Mouse (Mus musculus) midbrain, embryonic 11.5 days (tissue): Measurements from ENCODE around the gene Nfia. TPM values are rescaled to one million over a fixed set of nuclear protein-coding genes. Genes with fewer than 3 reads are reported as not detected.

Experiments
- ATAC-seq: fragments of 200-750 bp; cut with Nextera tagmentation; 2 replicates; pipeline ENCODE4 v1.8.0; 2017; ENCODE audit warnings: moderate TSS enrichment, moderate library complexity; ENCODE audit not compliant: low FRiP score
- DNase-seq: peaks from one replicate; pipeline ENCODE4 v3.0.0; 2015; ENCODE audit warnings: low spot score; ENCODE audit errors: missing footprints
- H3K27ac ChIP-seq: fragments of 300-500 bp; sonication (generic); 2 replicates; pipeline ENCODE4 v1.5.1; 2014; ENCODE audit warnings: low read depth, low read length
- H3K27me3 ChIP-seq: fragments of 300-500 bp; sonication (generic); 2 replicates; pipeline ENCODE4 v1.6.1; 2014; ENCODE audit warnings: mild to moderate bottlenecking, low read length, moderate library complexity, mixed read lengths; ENCODE audit not compliant: control insufficient read depth, insufficient read depth
- H3K36me3 ChIP-seq: fragments of 300-500 bp; sonication (generic); 2 replicates; pipeline ENCODE4 v1.6.1; 2014; ENCODE audit warnings: mild to moderate bottlenecking, low read length, moderate library complexity, mixed read lengths; ENCODE audit not compliant: control insufficient read depth, insufficient read depth
- H3K4me1 ChIP-seq: fragments of 300-500 bp; sonication (generic); 2 replicates; pipeline ENCODE4 v1.6.1; 2014; ENCODE audit warnings: low read length; ENCODE audit not compliant: control insufficient read depth, insufficient read depth
- H3K4me2 ChIP-seq: fragments of 300-500 bp; sonication (generic); 2 replicates; pipeline ENCODE4 v1.6.1; 2014; ENCODE audit warnings: mild to moderate bottlenecking, moderate library complexity
- H3K4me3 ChIP-seq: fragments of 300-500 bp; sonication (generic); 2 replicates; pipeline ENCODE4 v1.5.1; 2014; ENCODE audit warnings: low read depth, low read length
- H3K9ac ChIP-seq: fragments of 300-500 bp; sonication (generic); 2 replicates; pipeline ENCODE4 v1.6.1; 2014; ENCODE audit warnings: low read length
- H3K9me3 ChIP-seq: fragments of 300-500 bp; sonication (generic); 2 replicates; pipeline ENCODE4 v1.6.1; 2016; ENCODE audit warnings: low read length; ENCODE audit not compliant: control insufficient read depth
- WGBS: fragments of 180-500 bp; shearing (Covaris S2); extraction: QIAGEN DNeasy Blood & Tissue Kit; methylation state at CpG from one replicate; pipeline ENCODE4 v1.1.7; 2014; 5-methylcytosine and 5-hydroxymethylcytosine counted together
- polyA plus RNA-seq: library from polyadenylated mRNA; unstranded; fragments of >200 nt; fragmentation: Nextera tagmentation; extraction: Ambion mirVana; gene quantifications from 2 replicates; pipeline ENCODE4 v1.2.1, GENCODE M21; 2014

The Nfia gene
- polyA plus RNA-seq, 1 experiment from 2014 or later = 14.1 TPM

DNA sequence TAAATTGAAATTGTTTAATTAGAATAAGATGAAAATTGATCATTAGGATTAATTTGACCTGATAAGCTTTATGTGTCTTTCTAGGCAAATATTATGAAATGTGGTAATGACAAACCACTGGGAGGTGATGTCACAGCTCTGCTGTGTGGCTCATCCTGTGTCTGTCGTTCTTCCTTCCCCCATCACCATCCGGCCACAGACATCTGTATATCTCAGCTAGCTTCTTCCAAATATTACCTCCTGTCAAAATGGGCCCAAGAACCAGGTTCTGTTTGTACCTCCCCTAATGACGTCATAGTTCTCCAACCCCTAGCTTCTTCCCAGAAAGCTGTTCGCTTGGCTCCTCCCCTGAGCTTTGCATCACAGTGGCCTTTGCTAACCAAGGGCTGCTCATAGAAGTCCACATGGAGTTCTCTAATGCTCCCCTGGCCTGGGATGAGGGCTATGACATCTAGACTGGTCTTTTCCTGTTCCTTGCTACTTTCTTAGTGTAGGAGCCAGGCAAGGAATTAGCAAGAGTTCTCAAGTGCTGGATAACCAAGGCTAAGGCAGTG, 324.6 kb downstream of the Nfia start:
- no peaks in the 10 kb centered on the region for H3K9me3 ChIP-seq
- H3K4me3 ChIP-seq = no peak overlapping the region
- no peaks in the 10 kb centered on the region for H3K36me3 ChIP-seq
- WGBS = 79% methylated on average over 4 of the region's 4 CpGs
- H3K9ac ChIP-seq = no peak overlapping the region
- H3K4me2 ChIP-seq = no peak overlapping the region
- no peak overlapping the region for H3K27ac ChIP-seq
- ATAC-seq (no peak), DNase-seq (no peak)
- no peaks in the 10 kb centered on the region; the same call in none of the 2 replicates for H3K27me3 ChIP-seq
- H3K4me1 ChIP-seq = peaks cover 21% of the 10 kb centered on the region

DNA sequence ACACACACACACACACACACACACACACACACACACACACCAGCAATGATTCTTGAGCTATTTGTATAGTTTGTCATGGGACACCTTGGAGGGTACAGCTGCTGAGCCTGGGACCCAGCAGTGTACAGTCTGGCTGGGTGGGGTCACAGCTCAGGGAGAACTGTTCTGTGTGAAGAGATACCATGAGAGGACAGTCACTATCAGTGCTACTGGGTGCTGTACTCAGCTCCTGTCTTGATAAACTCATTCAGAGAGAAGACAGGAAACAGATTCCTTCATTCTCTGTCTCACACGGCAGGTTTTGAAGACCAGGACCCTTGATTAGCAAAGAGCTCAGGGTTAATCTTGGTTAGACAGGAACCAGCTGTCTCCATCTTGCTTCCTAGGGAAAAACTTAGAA, 326.1 kb downstream of the Nfia start:
- 59% methylated on average over 1 of the region's 1 CpGs for WGBS
- no peak overlapping the region for H3K4me2 ChIP-seq
- H3K4me3 ChIP-seq = no peak overlapping the region
- H3K4me1 ChIP-seq = peaks cover 29% of the 10 kb centered on the region
- no peaks in the 10 kb centered on the region; the same call in none of the 2 replicates for H3K27me3 ChIP-seq
- H3K27ac ChIP-seq = 0 out of 2 replicates have a peak overlapping the region, but pooled peaks have one; percentile 35
- H3K36me3 ChIP-seq = no peaks in the 10 kb centered on the region
- H3K9ac ChIP-seq = no peak overlapping the region
- H3K9me3 ChIP-seq = no peaks in the 10 kb centered on the region
- no peak for ATAC-seq
- no peak for DNase-seq

DNA sequence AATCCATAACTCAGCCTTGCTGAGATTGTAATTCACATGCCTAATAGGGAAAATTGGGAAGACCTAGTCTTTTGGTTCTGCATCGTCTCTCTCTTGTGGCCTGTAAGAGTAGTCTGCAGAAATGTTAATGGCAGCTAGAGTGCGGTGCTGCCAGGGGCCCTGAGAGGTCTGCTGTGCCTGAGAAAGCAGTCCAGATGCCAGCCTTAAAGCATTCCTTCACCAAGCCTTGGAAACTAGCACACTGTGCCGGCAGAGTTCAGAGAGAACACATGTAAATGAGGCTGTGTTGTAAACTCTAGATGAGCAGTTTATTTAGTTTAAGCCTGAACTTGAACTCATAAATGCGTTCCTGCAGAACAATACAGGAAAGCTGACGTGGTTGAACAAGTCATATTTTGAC, 326.9 kb downstream of the Nfia start:
- peak; percentile 65 for ATAC-seq

DNA sequence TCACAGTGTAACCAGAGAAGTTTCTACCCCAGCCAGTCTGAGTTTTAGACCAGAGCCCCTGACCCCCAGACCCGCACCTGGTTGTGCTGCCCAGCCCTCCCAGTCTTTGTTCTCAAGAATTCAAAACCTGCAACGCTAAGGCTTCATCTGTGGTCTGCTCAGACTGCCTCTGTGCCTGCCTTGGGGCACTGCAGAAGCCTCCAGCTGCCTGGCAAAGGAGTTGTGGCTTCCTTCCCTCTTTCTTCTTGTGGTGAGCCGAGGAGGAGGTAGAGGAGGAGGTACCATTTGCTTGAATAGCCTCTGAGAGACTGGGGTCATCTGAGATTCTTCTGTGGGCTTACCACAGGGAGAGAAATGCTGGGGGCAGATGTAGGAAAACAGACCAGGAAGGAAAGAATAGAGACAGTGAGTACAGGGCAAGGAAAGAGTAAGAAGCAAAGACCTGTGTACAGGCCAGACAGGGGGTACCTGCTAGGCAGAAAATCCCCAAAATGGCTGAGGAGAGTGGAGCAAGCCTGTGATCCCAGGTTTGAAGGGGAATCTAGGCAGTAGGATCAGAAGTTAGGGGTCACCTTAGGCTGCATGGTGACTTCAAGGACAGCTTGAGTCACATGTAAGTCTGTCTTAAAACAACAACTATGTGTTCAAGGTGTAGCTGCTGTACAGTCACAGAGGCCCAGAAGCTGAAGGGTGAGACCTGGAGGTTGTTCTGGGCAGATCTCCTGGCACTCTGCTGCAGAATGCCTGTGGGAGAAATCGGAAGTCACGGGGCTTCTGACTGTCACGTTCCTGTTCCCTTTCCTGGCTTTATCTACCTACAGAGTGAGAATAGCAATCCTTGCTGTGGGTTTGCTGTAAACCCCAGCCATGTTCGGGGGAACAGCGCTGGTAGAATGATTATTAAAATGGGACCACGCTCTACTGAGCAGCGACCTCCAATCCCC, 328.9 kb downstream of the Nfia start:
- H3K36me3 ChIP-seq = no peaks in the 10 kb centered on the region
- no peak overlapping the region for H3K4me2 ChIP-seq
- no peak overlapping the region for H3K4me3 ChIP-seq
- WGBS = 58% methylated on average over 10 of the region's 10 CpGs
- H3K27me3 ChIP-seq = peaks cover 9% of the 10 kb centered on the region
- ATAC-seq = no peak
- peak overlapping the region; percentile 61 for H3K27ac ChIP-seq
- H3K4me1 ChIP-seq = peaks cover 50% of the 10 kb centered on the region
- no peak for DNase-seq
- H3K9ac ChIP-seq = peak overlapping the region; percentile 36; the same call in 1 of the 2 replicates
- H3K9me3 ChIP-seq = no peaks in the 10 kb centered on the region

More for the DNA sequence above, 326.9 kb downstream of the Nfia start:
- H3K4me2 ChIP-seq = no peak overlapping the region
- no peak overlapping the region for H3K9ac ChIP-seq
- no peak overlapping the region for H3K27ac ChIP-seq
- no peaks in the 10 kb centered on the region; the same call in none of the 2 replicates for H3K27me3 ChIP-seq
- DNase-seq = no peak
- peaks cover 36% of the 10 kb centered on the region for H3K4me1 ChIP-seq
- no peaks in the 10 kb centered on the region for H3K36me3 ChIP-seq
- no peaks in the 10 kb centered on the region for H3K9me3 ChIP-seq
- 45% methylated on average over 5 of the region's 5 CpGs for WGBS
- no peak overlapping the region for H3K4me3 ChIP-seq

DNA sequence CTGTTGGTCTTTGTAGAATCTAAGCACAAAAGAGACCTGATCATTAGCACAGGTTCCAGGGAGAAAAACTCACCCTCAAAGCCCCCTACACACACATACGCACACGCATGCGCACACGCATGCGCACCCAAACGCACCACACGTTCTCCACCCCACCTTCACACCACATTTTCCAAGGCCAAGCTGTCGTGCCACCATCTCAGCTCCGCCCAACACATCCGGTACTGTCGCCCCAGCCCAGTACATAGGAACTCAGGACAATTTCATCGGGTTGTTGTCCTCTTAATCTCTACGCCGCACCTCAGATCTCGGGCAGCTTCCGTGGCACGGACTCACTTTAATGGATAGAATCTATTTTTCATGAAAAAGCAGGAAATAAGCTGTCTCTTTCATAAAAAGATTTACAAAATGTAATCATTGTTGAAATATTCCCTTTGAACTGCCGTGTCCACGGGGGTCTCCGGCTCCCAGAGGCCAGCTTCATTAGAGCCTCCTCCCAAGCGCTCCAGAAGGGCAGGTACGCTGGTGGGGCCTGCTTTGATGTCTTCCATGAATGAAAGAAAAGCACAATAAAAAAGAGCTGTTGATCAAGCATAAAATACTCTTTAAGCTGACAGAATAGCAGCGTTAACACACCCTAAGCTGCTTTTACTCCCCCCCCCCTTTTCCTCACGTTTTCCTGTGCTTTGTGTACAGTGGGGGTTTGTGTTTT, 330.2 kb downstream of the Nfia start:
- Histone ChIP-seq H3K36me3 (no peaks in the 10 kb centered on the region), H3K4me3 (no peak overlapping the region), H3K9me3 (no peaks in the 10 kb centered on the region), H3K27me3 (peaks cover 9% of the 10 kb centered on the region), H3K27ac (peak overlapping the region; percentile 48), H3K4me2 (peak overlapping the region; percentile 17; the same call in 1 of the 2 replicates), H3K4me1 (peaks cover 63% of the 10 kb centered on the region), H3K9ac (no peak overlapping the region)
- DNase-seq = no peak
- WGBS = 42% methylated on average over 24 of the region's 24 CpGs
- ATAC-seq = peak; percentile 54

DNA sequence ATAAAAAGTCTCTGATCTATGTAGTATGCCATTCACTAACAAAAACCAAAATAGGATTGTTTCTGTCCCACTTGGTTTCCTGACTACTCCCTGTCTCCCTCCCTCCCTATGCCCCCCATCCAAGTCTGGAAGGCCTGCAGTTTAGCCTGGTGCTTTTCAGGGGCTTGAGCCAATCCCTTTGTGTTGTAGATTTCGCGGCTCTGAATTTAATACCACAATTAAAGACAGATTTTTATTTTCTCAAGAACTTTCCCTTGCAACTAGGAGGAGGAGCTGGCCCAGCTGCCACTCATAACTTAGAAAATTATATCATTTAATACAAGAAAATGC, 330.8 kb downstream of the Nfia start:
- no peak overlapping the region for H3K9ac ChIP-seq
- no peak overlapping the region for H3K4me3 ChIP-seq
- H3K4me1 ChIP-seq = peaks cover 66% of the 10 kb centered on the region
- H3K9me3 ChIP-seq = no peaks in the 10 kb centered on the region
- H3K4me2 ChIP-seq = no peak overlapping the region
- no peaks in the 10 kb centered on the region for H3K36me3 ChIP-seq
- WGBS = 25% methylated on average over 2 of the region's 2 CpGs
- DNase-seq (no peak), ATAC-seq (peak; percentile 23; the same call in 1 of the 2 replicates)
- 0 out of 2 replicates have a peak overlapping the region, but pooled peaks have one; percentile 48 for H3K27ac ChIP-seq
- peaks cover 9% of the 10 kb centered on the region for H3K27me3 ChIP-seq

- peaks cover 9% of the 10 kb centered on the region for H3K27me3 ChIP-seq
- 78% methylated on average over 8 of the region's 8 CpGs for WGBS
- H3K4me3 ChIP-seq = no peak overlapping the region
- no peaks in the 10 kb centered on the region for H3K36me3 ChIP-seq
- H3K9me3 ChIP-seq = no peaks in the 10 kb centered on the region
- H3K4me2 ChIP-seq = no peak overlapping the region
- peaks cover 62% of the 10 kb centered on the region for H3K4me1 ChIP-seq
- DNase-seq (no peak), ATAC-seq (no peak)
- H3K9ac ChIP-seq = no peak overlapping the region
- no peak overlapping the region for H3K27ac ChIP-seq
These were observed 331.6 kb downstream of the Nfia start for GRCm38 (mm10) chr4:98104161-98104560.

- no peak for ATAC-seq
- Histone ChIP-seq H3K9me3 (no peaks in the 10 kb centered on the region), H3K27ac (no peak overlapping the region), H3K4me3 (no peak overlapping the region), H3K27me3 (peaks cover 9% of the 10 kb centered on the region), H3K36me3 (no peaks in the 10 kb centered on the region), H3K4me1 (peaks cover 65% of the 10 kb centered on the region), H3K4me2 (no peak overlapping the region), H3K9ac (no peak overlapping the region)
- DNase-seq = peak; percentile 85
- 73% methylated on average over 9 of the region's 9 CpGs for WGBS
These were observed 332.6 kb downstream of the Nfia start for GRCm38 (mm10) chr4:98104911-98105702.
